Mouse (Mus musculus): ENCODE data around the gene 9930022D16Rik.

DNA sequence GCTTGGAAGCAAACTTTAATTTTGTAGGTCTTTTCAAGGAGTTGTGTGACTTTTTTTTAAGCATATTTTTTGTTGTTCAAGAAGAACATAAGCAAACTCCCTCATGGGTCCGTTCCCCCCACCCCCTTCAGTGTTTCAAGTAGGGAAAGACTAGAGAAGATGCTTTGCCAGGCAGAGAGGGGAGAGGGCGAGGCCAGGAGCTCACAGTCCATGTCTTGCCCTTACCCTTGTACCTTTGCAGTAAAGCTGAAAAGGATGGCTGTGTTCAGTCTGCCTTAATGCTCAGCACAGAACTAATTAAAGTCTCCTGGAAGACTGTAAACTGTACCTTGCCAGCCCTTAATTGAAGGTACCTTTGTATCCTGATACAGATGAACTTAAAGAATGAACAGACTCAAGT lies 49.4 kb upstream of the 9930022D16Rik start:
- TF ChIP-seq CTCF (IDR thresholded peaks at IDR 0.05; ENCODE audit: low read depth) (no peak), EP300 (IDR thresholded peaks at IDR 0.05; ENCODE audit: low read depth) (no peak)
